Mouse (Mus musculus): ENCODE results near the gene Tmem18. TPM values are rescaled to one million over a fixed set of nuclear protein-coding genes. Genes with fewer than 3 reads are reported as not detected.

The Tmem18 gene
- polyA plus RNA-seq, 1 experiment from 2014 or later = 22.1 TPM

DNA sequence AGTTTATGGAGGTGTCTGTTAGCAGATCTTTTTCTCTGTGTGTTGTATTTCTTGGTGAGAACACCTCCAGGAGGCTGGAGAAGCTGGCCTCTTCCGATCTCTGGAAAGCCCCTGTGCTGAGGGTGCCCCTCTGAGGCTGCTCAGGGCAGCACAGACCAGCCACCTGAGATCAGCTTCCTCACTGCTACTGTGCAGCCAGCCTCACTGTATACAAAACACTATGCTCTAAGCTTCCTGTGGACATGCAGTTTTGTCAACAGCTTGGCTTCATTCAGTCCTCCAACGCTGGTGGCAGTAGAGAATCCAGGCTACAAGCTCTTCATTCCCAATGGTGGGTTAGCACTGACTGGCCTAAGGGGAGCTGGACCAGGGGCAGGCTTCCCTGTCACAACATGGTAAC lies 15.8 kb downstream of the Tmem18 start:
- no peak for DNase-seq (ENCODE audit: low spot score)
- Histone ChIP-seq H3K27ac (no peak overlapping the region), H3K4me1 (replicated peaks) (peaks cover 8% of the 10 kb centered on the region; the same call in 1 of the 2 replicates), H3K9me3 (no peaks in the 10 kb centered on the region), H3K4me3 (no peak overlapping the region), H3K36me3 (no peaks in the 10 kb centered on the region), H3K27me3 (ENCODE audit: insufficient read depth, poor library complexity, severe bottlenecking) (no peaks in the 10 kb centered on the region)
- 81% methylated on average over 2 of the region's 2 CpGs for WGBS

- peaks cover 8% of the 10 kb centered on the region; the same call in 1 of the 2 replicates for H3K4me1 ChIP-seq (replicated peaks)
- H3K9me3 ChIP-seq = no peaks in the 10 kb centered on the region
- peak overlapping the region; percentile 29; the same call in 1 of the 2 replicates for H3K27ac ChIP-seq
- H3K36me3 ChIP-seq = no peaks in the 10 kb centered on the region
- peak; percentile 30 for DNase-seq (ENCODE audit: low spot score)
- H3K27me3 ChIP-seq (ENCODE audit: insufficient read depth, poor library complexity, severe bottlenecking) = no peaks in the 10 kb centered on the region
- H3K4me3 ChIP-seq = no peak overlapping the region
- 66% methylated on average over 9 of the region's 9 CpGs for WGBS
These were observed 19.8 kb downstream of the Tmem18 start for GRCm38 (mm10) chr12:30604012-30604411.

DNA sequence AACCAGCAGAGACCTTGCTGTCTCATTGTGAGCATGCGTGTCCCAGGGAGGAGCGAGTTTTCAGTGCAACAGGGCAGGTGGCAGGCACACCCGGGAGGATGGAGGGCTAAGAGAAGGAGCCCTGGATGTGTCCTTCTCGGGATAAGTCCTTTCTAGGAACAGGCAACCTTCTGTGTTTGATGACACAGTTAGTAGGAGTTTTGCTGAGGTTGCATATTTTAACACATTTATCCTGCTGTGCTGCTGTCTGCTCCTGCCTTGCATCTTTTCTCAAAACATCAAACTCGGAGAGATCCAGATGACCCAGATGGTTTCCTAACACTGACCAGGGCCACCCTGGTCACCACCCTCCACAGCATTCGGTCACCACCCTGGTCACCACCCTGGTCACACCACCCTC lies 20.6 kb downstream of the Tmem18 start:
- Histone ChIP-seq H3K27ac (no peak overlapping the region), H3K9me3 (no peaks in the 10 kb centered on the region), H3K27me3 (ENCODE audit: insufficient read depth, poor library complexity, severe bottlenecking) (no peaks in the 10 kb centered on the region), H3K4me3 (no peak overlapping the region), H3K36me3 (no peaks in the 10 kb centered on the region), H3K4me1 (replicated peaks) (peaks cover 8% of the 10 kb centered on the region; the same call in 1 of the 2 replicates)
- 74% methylated on average over 6 of the region's 6 CpGs for WGBS
- DNase-seq (ENCODE audit: low spot score) = no peak

DNA sequence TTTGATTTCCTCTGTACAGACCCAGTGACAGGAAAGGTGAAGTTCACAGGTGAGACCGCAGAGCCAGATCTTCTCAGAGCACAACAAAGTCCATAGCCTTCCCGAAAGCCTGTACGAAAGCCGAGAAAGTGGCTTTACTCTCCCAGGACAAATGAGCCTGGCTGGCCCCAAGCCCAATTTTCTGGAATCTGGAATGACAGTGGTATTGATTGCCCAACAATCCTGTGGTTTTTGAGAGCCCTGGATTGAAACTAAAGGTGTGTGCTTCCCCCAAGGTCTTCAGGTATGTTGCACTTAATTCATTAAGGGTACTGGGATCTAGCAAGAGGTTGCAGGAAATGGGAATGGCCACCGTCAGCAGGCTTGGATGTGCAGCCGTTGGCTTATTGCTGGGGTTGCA lies 21.7 kb downstream of the Tmem18 start:
- H3K9me3 ChIP-seq = no peaks in the 10 kb centered on the region
- H3K4me1 ChIP-seq (replicated peaks) = peaks cover 8% of the 10 kb centered on the region; the same call in 1 of the 2 replicates
- no peak overlapping the region for H3K4me3 ChIP-seq
- DNase-seq (ENCODE audit: low spot score) = no peak
- H3K36me3 ChIP-seq = no peaks in the 10 kb centered on the region
- 94% methylated on average over 6 of the region's 6 CpGs for WGBS
- no peak overlapping the region for H3K27ac ChIP-seq
- H3K27me3 ChIP-seq (ENCODE audit: insufficient read depth, poor library complexity, severe bottlenecking) = no peaks in the 10 kb centered on the region

- Histone ChIP-seq H3K9me3 (no peaks in the 10 kb centered on the region), H3K4me3 (no peak overlapping the region), H3K27ac (no peak overlapping the region), H3K36me3 (no peaks in the 10 kb centered on the region), H3K4me1 (replicated peaks) (peaks cover 8% of the 10 kb centered on the region; the same call in 1 of the 2 replicates), H3K27me3 (ENCODE audit: insufficient read depth, poor library complexity, severe bottlenecking) (no peaks in the 10 kb centered on the region)
- DNase-seq (ENCODE audit: low spot score) = no peak
- 81% methylated on average over 8 of the region's 8 CpGs for WGBS
These were observed 22.5 kb downstream of the Tmem18 start for GRCm38 (mm10) chr12:30606743-30607142.

- Histone ChIP-seq H3K27ac (no peak overlapping the region), H3K4me3 (no peak overlapping the region), H3K4me1 (replicated peaks) (0 out of 2 replicates have a peak, but pooled peaks cover 7% of the 10 kb centered on the region), H3K9me3 (no peaks in the 10 kb centered on the region), H3K27me3 (ENCODE audit: insufficient read depth, poor library complexity, severe bottlenecking) (no peaks in the 10 kb centered on the region), H3K36me3 (no peaks in the 10 kb centered on the region)
- peak; percentile 38 for DNase-seq (ENCODE audit: low spot score)
- 60% methylated on average over 8 of the region's 8 CpGs for WGBS
These were observed 34.2 kb downstream of the Tmem18 start for GRCm38 (mm10) chr12:30618425-30618824.

DNA sequence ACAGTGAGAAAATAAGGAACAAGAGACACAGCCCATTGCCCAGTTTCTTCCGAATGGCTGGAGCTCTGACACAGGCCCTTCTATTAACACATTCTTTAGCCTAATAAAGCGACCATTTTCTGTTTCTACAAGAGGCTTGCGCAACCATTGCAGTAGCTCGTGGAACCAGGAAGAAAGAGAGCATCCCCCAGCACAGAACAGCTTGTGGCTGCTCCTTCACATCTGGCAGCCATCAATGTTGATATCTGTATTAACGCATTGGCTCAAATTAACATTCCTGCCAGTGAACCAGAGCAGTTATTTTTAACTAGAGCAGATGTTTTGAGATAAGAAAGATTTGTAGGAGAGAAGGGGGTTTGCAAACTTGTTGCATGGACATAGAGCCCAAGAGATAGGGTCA lies 44.2 kb downstream of the Tmem18 start:
- no peaks in the 10 kb centered on the region for H3K4me1 ChIP-seq (replicated peaks)
- WGBS = 77% methylated on average over 5 of the region's 5 CpGs
- no peak for DNase-seq (ENCODE audit: low spot score)
- no peaks in the 10 kb centered on the region for H3K36me3 ChIP-seq
- no peak overlapping the region for H3K27ac ChIP-seq
- H3K9me3 ChIP-seq = no peaks in the 10 kb centered on the region
- no peak overlapping the region for H3K4me3 ChIP-seq
- H3K27me3 ChIP-seq (ENCODE audit: insufficient read depth, poor library complexity, severe bottlenecking) = no peaks in the 10 kb centered on the region

GRCm38 (mm10) chr12:30634534-30634933 lies 50.3 kb downstream of the Tmem18 start:
- Histone ChIP-seq H3K4me3 (no peak overlapping the region), H3K27ac (no peak overlapping the region), H3K27me3 (ENCODE audit: insufficient read depth, poor library complexity, severe bottlenecking) (no peaks in the 10 kb centered on the region), H3K36me3 (no peaks in the 10 kb centered on the region), H3K4me1 (replicated peaks) (no peaks in the 10 kb centered on the region), H3K9me3 (no peaks in the 10 kb centered on the region)
- no peak for DNase-seq (ENCODE audit: low spot score)

Other genes starting within 250 kb of the Tmem18 start
- gene Sntg2, start 211.1 kb upstream of the Tmem18 start, polyA plus RNA-seq (2016; fragmentation: Nextera tagmentation; extraction: Ambion mirVana) = 0.49 and 0.50 TPM in 2 replicates

Measured in hindbrain, embryonic 10.5 days (tissue).